Mouse (Mus musculus) MEL (cell line): Measurements from ENCODE around the gene Icam5. TPM values are rescaled to one million over a fixed set of nuclear protein-coding genes. Genes with fewer than 3 reads are reported as not detected.

Experiments
- DNase-seq: peaks from one replicate; pipeline ENCODE4 v3.0.0; 2011; ENCODE audit warnings: low read depth, low spot score
- H3K27ac ChIP-seq: 2 replicates; pipeline ENCODE4 v1.5.1; 2012; ENCODE audit warnings: low read depth, mild to moderate bottlenecking, control low read depth, low read length, moderate library complexity; ENCODE audit not compliant: control insufficient read depth
- H3K27me3 ChIP-seq, 2 experiments: fragments of 150-350 bp in 1 of 2; sonication (generic) in 1 of 2; 2 replicates each; pipeline ENCODE4 v1.6.1; 2012; ENCODE audit warnings: low read length in 2 of 2, mild to moderate bottlenecking in 2 of 2, improper control_type of control experiment in 1 of 2, moderate library complexity in 1 of 2; ENCODE audit not compliant: insufficient read depth in 2 of 2, control insufficient read depth in 1 of 2
- H3K36me3 ChIP-seq, 2 experiments: 2 replicates each; pipeline ENCODE4 v1.6.1; 2012 to 2014; ENCODE audit warnings: low read length in 2 of 2, improper control_type of control experiment in 1 of 2, inconsistent platforms in 1 of 2, mild to moderate bottlenecking in 1 of 2; ENCODE audit not compliant: insufficient read depth in 2 of 2, control insufficient read depth in 1 of 2
- H3K4me1 ChIP-seq, 2 experiments: fragments of 150-350 bp in 1 of 2; sonication (generic) in 1 of 2; 2 replicates each; pipeline ENCODE4 v1.6.1; 2012; ENCODE audit warnings: low read length in 2 of 2, improper control_type of control experiment in 1 of 2, mild to moderate bottlenecking in 1 of 2; ENCODE audit not compliant: insufficient read depth in 2 of 2, control insufficient read depth in 1 of 2
- H3K4me3 ChIP-seq, 2 experiments: fragments of 150-350 bp in 1 of 2; sonication (generic) in 1 of 2; 2 replicates each; pipeline ENCODE4 v1.5.1; 2012; ENCODE audit warnings: low read depth in 2 of 2, low read length in 2 of 2, mild to moderate bottlenecking in 2 of 2, moderate library complexity in 2 of 2, control low read depth in 1 of 2, improper control_type of control experiment in 1 of 2; ENCODE audit not compliant: control insufficient read depth in 1 of 2, insufficient read depth in 1 of 2
- H3K79me2 ChIP-seq: 2 replicates; pipeline ENCODE4 v1.6.1; 2012; ENCODE audit warnings: mild to moderate bottlenecking, low read length, moderate library complexity; ENCODE audit not compliant: control insufficient read depth, poor library complexity, insufficient read depth
- H3K9ac ChIP-seq: 2 replicates; pipeline ENCODE4 v1.6.1; 2012; ENCODE audit warnings: low read depth, mild to moderate bottlenecking, control low read depth, low read length, moderate library complexity; ENCODE audit not compliant: control insufficient read depth, poor library complexity, severe bottlenecking
- H3K9me3 ChIP-seq: fragments of 150-350 bp; sonication (generic); replicated peaks from 2 replicates; pipeline ENCODE4 v1.6.1; 2012; ENCODE audit warnings: mild to moderate bottlenecking, low read length, improper control_type of control experiment, moderate library complexity; ENCODE audit not compliant: insufficient read depth
- BHLHE40 ChIP-seq: IDR thresholded peaks from 2 replicates; pipeline ENCODE4 v1.6.1; 2012; ENCODE audit warnings: low read depth, mild to moderate bottlenecking, inconsistent platforms, low read length, improper control_type of control experiment, borderline replicate concordance
- CHD1 ChIP-seq: IDR thresholded peaks from 2 replicates; pipeline ENCODE4 v1.6.1; 2012; ENCODE audit warnings: low read depth, mild to moderate bottlenecking, inconsistent platforms, low read length, improper control_type of control experiment
- CHD2 ChIP-seq: IDR thresholded peaks from 2 replicates; pipeline ENCODE4 v1.6.1; 2011; ENCODE audit warnings: low read length, improper control_type of control experiment
- CTCF ChIP-seq, 3 experiments: IDR thresholded peaks in 2 of 3; conservative IDR thresholded peaks in 1 of 3; 2 replicates each; pipeline ENCODE4 v1.5.1; 2011 to 2012; ENCODE audit warnings: low read length in 3 of 3, low read depth in 2 of 3, mild to moderate bottlenecking in 2 of 3, improper control_type of control experiment in 1 of 3, inconsistent platforms in 1 of 3, mixed read lengths in 1 of 3, moderate library complexity in 1 of 3; ENCODE audit not compliant: control insufficient read depth in 1 of 3, insufficient read depth in 1 of 3, poor library complexity in 1 of 3, severe bottlenecking in 1 of 3
- E2F4 ChIP-seq: IDR thresholded peaks from 2 replicates; pipeline ENCODE4 v1.6.1; 2011; ENCODE audit warnings: low read depth, low read length, improper control_type of control experiment, borderline replicate concordance
- ELF1 ChIP-seq: IDR thresholded peaks from 2 replicates; pipeline ENCODE4 v1.6.1; 2014; ENCODE audit warnings: low read depth, mild to moderate bottlenecking, inconsistent platforms, low read length, improper control_type of control experiment, moderate library complexity
- EP300 ChIP-seq, 2 experiments: IDR thresholded peaks; 2 replicates each; pipeline ENCODE4 v1.6.1; 2011; ENCODE audit warnings: improper control_type of control experiment in 2 of 2, low read length in 2 of 2, low read depth in 1 of 2, mild to moderate bottlenecking in 1 of 2
- ETS1 ChIP-seq: IDR thresholded peaks from 2 replicates; pipeline ENCODE4 v1.6.1; 2012; ENCODE audit warnings: low read depth, mild to moderate bottlenecking, inconsistent platforms, low read length, improper control_type of control experiment, moderate library complexity
- GABPA ChIP-seq: IDR thresholded peaks from 2 replicates; pipeline ENCODE4 v1.6.1; 2012; ENCODE audit warnings: low read depth, mild to moderate bottlenecking, inconsistent platforms, low read length, improper control_type of control experiment, moderate library complexity
- GATA1 ChIP-seq: IDR thresholded peaks from 2 replicates; pipeline ENCODE4 v1.6.1; 2011; ENCODE audit warnings: low read depth, low read length, improper control_type of control experiment
- HCFC1 ChIP-seq: IDR thresholded peaks from 2 replicates; pipeline ENCODE4 v1.6.1; 2012; ENCODE audit warnings: low read depth, mild to moderate bottlenecking, inconsistent platforms, low read length, improper control_type of control experiment, moderate library complexity
- JUND ChIP-seq: IDR thresholded peaks from 2 replicates; pipeline ENCODE4 v1.6.1; 2011; ENCODE audit warnings: low read depth, mild to moderate bottlenecking, improper control_type of control experiment, low read length
- KAT2A ChIP-seq: conservative IDR thresholded peaks from 2 replicates; pipeline ENCODE4 v1.6.1; 2012; ENCODE audit warnings: low read depth, low read length, improper control_type of control experiment, inconsistent platforms
- MAFK ChIP-seq: IDR thresholded peaks from 2 replicates; pipeline ENCODE4 v1.6.1; 2011; ENCODE audit warnings: low read depth, mild to moderate bottlenecking, low read length, improper control_type of control experiment, borderline replicate concordance
- MAX ChIP-seq: IDR thresholded peaks from 2 replicates; pipeline ENCODE4 v1.6.1; 2011; ENCODE audit warnings: low read length, improper control_type of control experiment
- MYB ChIP-seq: IDR thresholded peaks from 2 replicates; pipeline ENCODE4 v1.6.1; 2011; ENCODE audit warnings: mild to moderate bottlenecking, low read depth, low read length, improper control_type of control experiment
- MYC ChIP-seq: IDR thresholded peaks from 2 replicates; pipeline ENCODE4 v1.6.1; 2011; ENCODE audit warnings: low read depth, mild to moderate bottlenecking, low read length, improper control_type of control experiment, moderate library complexity
- NELFE ChIP-seq: IDR thresholded peaks from 2 replicates; pipeline ENCODE4 v1.6.1; 2011; ENCODE audit warnings: low read depth, low read length, improper control_type of control experiment
- NRF1 ChIP-seq: IDR thresholded peaks from 2 replicates; pipeline ENCODE4 v1.6.1; 2014; ENCODE audit warnings: low read depth, mild to moderate bottlenecking, inconsistent platforms, low read length, improper control_type of control experiment, moderate library complexity; ENCODE audit not compliant: poor library complexity, insufficient read depth, severe bottlenecking
- POLR2A ChIP-seq, 2 experiments: IDR thresholded peaks; 2 replicates each; pipeline ENCODE4 v1.6.1; 2011 to 2012; ENCODE audit warnings: low read length in 2 of 2, mild to moderate bottlenecking in 2 of 2, control low read depth in 1 of 2, improper control_type of control experiment in 1 of 2, low read depth in 1 of 2, moderate library complexity in 1 of 2; ENCODE audit not compliant: control insufficient read depth in 1 of 2, insufficient read depth in 1 of 2, poor library complexity in 1 of 2
- POLR2AphosphoS2 ChIP-seq: IDR thresholded peaks from 2 replicates; pipeline ENCODE4 v1.6.1; 2011; ENCODE audit warnings: low read length, improper control_type of control experiment
- RAD21 ChIP-seq: IDR thresholded peaks from 2 replicates; pipeline ENCODE4 v1.6.1; 2011; ENCODE audit warnings: mild to moderate bottlenecking, low read depth, low read length, improper control_type of control experiment
- RCOR1 ChIP-seq: IDR thresholded peaks from 2 replicates; pipeline ENCODE4 v1.6.1; 2012; ENCODE audit warnings: low read depth, mild to moderate bottlenecking, inconsistent platforms, low read length, improper control_type of control experiment
- SIN3A ChIP-seq: IDR thresholded peaks from 2 replicates; pipeline ENCODE4 v1.6.1; 2012; ENCODE audit warnings: low read length, improper control_type of control experiment, inconsistent platforms
- SMC3 ChIP-seq: IDR thresholded peaks from 2 replicates; pipeline ENCODE4 v1.6.1; 2011; ENCODE audit warnings: low read depth, low read length, improper control_type of control experiment
- TAL1 ChIP-seq: IDR thresholded peaks from 2 replicates; pipeline ENCODE4 v1.6.1; 2012; ENCODE audit warnings: mild to moderate bottlenecking, inconsistent platforms, low read length, moderate library complexity, mixed read lengths
- TBP ChIP-seq: IDR thresholded peaks from 2 replicates; pipeline ENCODE4 v1.8.0; 2011; ENCODE audit warnings: low read depth, low read length, improper control_type of control experiment
- TCF12 ChIP-seq: IDR thresholded peaks from 2 replicates; pipeline ENCODE4 v1.6.1; 2014; ENCODE audit warnings: low read depth, mild to moderate bottlenecking, inconsistent platforms, low read length, improper control_type of control experiment, moderate library complexity
- USF1 ChIP-seq: IDR thresholded peaks from 2 replicates; pipeline ENCODE4 v1.6.1; 2014; ENCODE audit warnings: low read depth, mild to moderate bottlenecking, inconsistent platforms, low read length, improper control_type of control experiment, moderate library complexity
- USF2 ChIP-seq, 2 experiments: IDR thresholded peaks; 2 replicates each; pipeline ENCODE4 v1.6.1; 2011 to 2012; ENCODE audit warnings: improper control_type of control experiment in 2 of 2, low read length in 2 of 2, borderline replicate concordance in 1 of 2, inconsistent platforms in 1 of 2, low read depth in 1 of 2, mild to moderate bottlenecking in 1 of 2; ENCODE audit not compliant: insufficient read depth in 1 of 2
- ZC3H11A ChIP-seq: IDR thresholded peaks from 2 replicates; pipeline ENCODE4 v1.6.1; 2012; ENCODE audit warnings: low read depth, mild to moderate bottlenecking, inconsistent platforms, low read length, improper control_type of control experiment
- ZKSCAN1 ChIP-seq: IDR thresholded peaks from 2 replicates; pipeline ENCODE4 v1.6.1; 2012; ENCODE audit warnings: low read depth, mild to moderate bottlenecking, inconsistent platforms, low read length, improper control_type of control experiment, moderate library complexity
- ZMIZ1 ChIP-seq: IDR thresholded peaks from 2 replicates; pipeline ENCODE4 v1.6.1; 2012; ENCODE audit warnings: low read depth, mild to moderate bottlenecking, inconsistent platforms, low read length, improper control_type of control experiment, moderate library complexity
- ZNF384 ChIP-seq: IDR thresholded peaks from 2 replicates; pipeline ENCODE4 v1.6.1; 2012; ENCODE audit warnings: low read depth, mild to moderate bottlenecking, inconsistent platforms, low read length, improper control_type of control experiment
- polyA plus RNA-seq, 2 experiments: library from polyadenylated mRNA; stranded (reverse) in 1 of 2; unstranded in 1 of 2; fragments of >175 nt in 1 of 2; fragments of >200 nt in 1 of 2; gene quantifications; 2 replicates each; pipeline versions ENCODE4 v1.2.1 to v1.2.4; 2012; ENCODE audit warnings: low replicate concordance in 2 of 2, low read depth in 1 of 2; ENCODE audit not compliant: insufficient read length in 2 of 2, insufficient read depth in 1 of 2, missing spikeins in 1 of 2
- total RNA-seq: library from RNA; depleted of rRNA; stranded (reverse); fragments of 300-350 nt; gene quantifications from 2 replicates; pipeline ENCODE4 v1.2.3, GENCODE M21; 2012

The Icam5 gene
- total and polyA plus RNA-seq, 3 experiments = 4.8 to 9.5 TPM; not detected in 1

GRCm38 (mm10) chr9:21072641-21073040 lies 40.8 kb downstream of the Icam5 start (continued):
- no peak for TF ChIP-seq HCFC1
- TF ChIP-seq SIN3A = no peak
- TF ChIP-seq ETS1 = 0 out of 2 replicates have a peak, but pooled peaks have one; percentile 8
- TF ChIP-seq MYC = no peak
- TF ChIP-seq MAFK = no peak
- TF ChIP-seq ZNF384 = no peak
- TF ChIP-seq NRF1 = no peak
- no peak for TF ChIP-seq CTCF (IDR thresholded peaks at IDR 0.05 in 2 of 3, conservative IDR thresholded peaks at IDR 0.05 in 1 of 3; ENCODE audit: control insufficient read depth in 1 of 3, insufficient read depth in 1 of 3, low read depth in 2 of 3, low read length in 3 of 3, poor library complexity in 1 of 3, severe bottlenecking in 1 of 3)
- no peak for TF ChIP-seq MYB
- TF ChIP-seq CHD2 = no peak
- TF ChIP-seq MAX = peak; percentile 12; the same call in 1 of the 2 replicates
- no peak; the same call in 1 of the 2 replicates for TF ChIP-seq SMC3

- Histone ChIP-seq H3K4me3 (peak within 1 kb of the TSS; percentile 54 to 62), H3K9me3 (no peaks in the 10 kb centered on the region), H3K9ac (peak within 1 kb of the TSS; percentile 68), H3K36me3 (peaks cover 19 to 27% of the 10 kb centered on the region in 2 experiments), H3K27ac (peak within 1 kb of the TSS; percentile 57), H3K27me3 (no peaks in the 10 kb centered on the region), H3K79me2 (peaks cover 35% of the 10 kb centered on the region), H3K4me1 (peaks cover 9 to 17% of the 10 kb centered on the region in 2 experiments; a peak in 3 of 4 replicates)
- peak; percentile 99 for DNase-seq
- peak; percentile 98 for TF ChIP-seq ZKSCAN1
- peak; percentile 97 for TF ChIP-seq BHLHE40
- TF ChIP-seq TAL1 = no peak
- TF ChIP-seq ELF1 = peak; percentile 100
- TF ChIP-seq TBP = peak; percentile 91
- TF ChIP-seq KAT2A = peak; percentile 97
- TF ChIP-seq EP300 (IDR thresholded peaks at IDR 0.05; ENCODE audit: low read depth in 1 of 2, low read length in 2 of 2) = peak in 1 of 2 experiments; percentile 77; a peak in 2 of 4 replicates
- TF ChIP-seq MYC = peak; percentile 100
- peak; percentile 66 for TF ChIP-seq NRF1
- peak; percentile 82; the same call in 1 of the 2 replicates for TF ChIP-seq GABPA
- peak; percentile 33; the same call in 1 of the 2 replicates for TF ChIP-seq GATA1
- TF ChIP-seq POLR2AphosphoS2 = peak; percentile 100
- peak; percentile 94; the same call in 1 of the 2 replicates for TF ChIP-seq E2F4
- no peak for TF ChIP-seq RAD21
- 0 out of 2 replicates have a peak, but pooled peaks have one; percentile 6 for TF ChIP-seq ZC3H11A
- peak; percentile 92 to 98 for TF ChIP-seq USF2 (IDR thresholded peaks at IDR 0.05; ENCODE audit: borderline replicate concordance in 1 of 2, insufficient read depth in 1 of 2, low read depth in 1 of 2, low read length in 2 of 2)
- peak; percentile 96 for TF ChIP-seq CHD1
- peak; percentile 86; the same call in 1 of the 2 replicates for TF ChIP-seq JUND
- no peak; the same call in none of the 2 replicates for TF ChIP-seq SMC3
- peak; percentile 89 for TF ChIP-seq TCF12
- TF ChIP-seq NELFE = peak; percentile 98
- peak; percentile 67 for TF ChIP-seq MYB
- TF ChIP-seq ZMIZ1 = peak; percentile 98
- TF ChIP-seq SIN3A = peak; percentile 100
- TF ChIP-seq USF1 = peak; percentile 99
- TF ChIP-seq RCOR1 = peak; percentile 86
- TF ChIP-seq POLR2A (IDR thresholded peaks at IDR 0.05; ENCODE audit: control insufficient read depth in 1 of 2, insufficient read depth in 1 of 2, low read depth in 1 of 2, low read length in 2 of 2, poor library complexity in 1 of 2) = peak in 1 of 2 experiments; percentile 99; a peak in 2 of 4 replicates
Measured at GRCm38 (mm10) chr9:21073044-21073840, 41.4 kb downstream of the Icam5 start, which contains the start of the genes Gm49373 and Fdx1l. Gene Gm49373 (minus strand): TSS chr9:21073096. Gene Fdx1l (minus strand): TSS chr9:21073614.
